Mouse (Mus musculus): ENCODE measurements around the gene Pdzrn4.

Pdzrn4 gene

DNA sequence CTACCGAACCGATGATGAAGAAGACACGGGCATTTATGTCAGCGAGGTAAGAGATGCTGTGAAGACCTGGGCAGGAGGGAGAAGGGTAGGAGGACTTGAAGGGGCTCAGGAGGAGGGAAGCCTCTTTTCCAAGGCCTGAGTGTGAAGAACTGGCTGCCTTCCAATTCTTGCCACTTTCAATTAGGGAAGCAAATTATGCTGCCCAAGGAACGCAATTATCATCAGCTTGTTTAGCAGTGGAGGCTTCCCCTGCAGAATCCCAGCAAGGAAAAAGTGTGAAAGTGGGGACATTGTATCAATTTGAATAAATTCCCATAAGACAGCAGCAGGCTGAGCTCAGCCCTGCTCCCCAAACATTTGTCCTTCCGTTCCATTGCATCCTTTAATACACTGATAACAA lies 346.9 kb downstream of the Pdzrn4 start:
- DNase-seq (ENCODE audit: low spot score) = no peak

DNA sequence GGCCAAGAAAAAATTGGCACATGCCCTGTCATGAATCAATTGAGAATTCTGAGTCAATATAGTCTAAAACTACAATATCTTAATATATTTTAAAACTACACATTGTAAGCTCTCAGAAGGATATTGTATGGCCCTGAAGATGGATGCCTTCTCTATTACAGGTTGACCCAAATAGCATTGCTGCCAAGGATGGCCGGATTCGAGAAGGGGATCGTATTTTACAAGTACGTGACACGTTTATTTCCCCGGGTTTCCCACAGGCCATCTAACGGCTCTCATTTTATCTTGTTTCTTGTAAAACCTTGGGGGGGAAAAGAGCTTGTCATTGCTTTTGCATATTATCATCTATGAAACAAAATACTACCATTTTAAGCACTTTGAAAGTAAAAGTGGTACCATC lies 349.4 kb downstream of the Pdzrn4 start:
- no peak for DNase-seq (ENCODE audit: low spot score)

DNA sequence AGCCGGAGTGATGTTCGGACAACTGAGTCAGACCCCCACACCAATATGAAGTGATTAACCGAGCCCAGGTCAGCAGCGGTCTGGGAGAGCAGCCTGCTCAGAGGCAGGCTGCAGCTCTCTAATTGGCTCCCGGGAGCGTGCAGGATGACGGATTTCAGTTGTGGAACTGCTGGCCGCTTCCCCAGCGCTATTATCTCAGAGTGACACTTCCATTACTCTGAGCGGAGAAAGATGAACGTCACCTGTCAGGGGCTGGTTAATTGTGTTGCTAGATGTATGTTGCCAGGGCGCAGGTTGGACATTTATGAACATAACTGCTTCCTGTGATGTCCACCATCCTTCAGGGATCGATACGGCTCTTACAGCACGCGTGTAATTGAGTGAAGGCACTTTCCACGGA lies 355.5 kb downstream of the Pdzrn4 start:
- DNase-seq (ENCODE audit: low spot score) = no peak

DNA sequence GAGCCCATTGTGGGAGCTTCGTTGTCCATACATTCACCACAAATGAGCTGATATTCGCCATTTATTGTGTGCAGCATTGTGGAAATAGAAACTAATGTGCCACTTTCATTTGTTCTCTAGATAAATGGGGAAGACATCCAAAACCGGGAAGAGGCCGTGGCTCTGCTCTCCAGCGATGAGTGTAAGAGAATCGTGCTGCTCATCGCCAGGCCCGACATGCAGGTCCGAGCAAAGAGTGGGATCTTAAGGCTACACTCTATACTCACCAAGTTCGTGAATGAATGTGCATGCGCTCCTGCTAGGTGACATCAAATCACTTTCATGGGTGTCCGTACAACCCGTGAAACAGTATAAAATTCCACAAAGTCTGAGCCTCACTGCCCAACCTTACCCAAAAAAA lies 355.9 kb downstream of the Pdzrn4 start:
- no peak for DNase-seq (ENCODE audit: low spot score)

DNA sequence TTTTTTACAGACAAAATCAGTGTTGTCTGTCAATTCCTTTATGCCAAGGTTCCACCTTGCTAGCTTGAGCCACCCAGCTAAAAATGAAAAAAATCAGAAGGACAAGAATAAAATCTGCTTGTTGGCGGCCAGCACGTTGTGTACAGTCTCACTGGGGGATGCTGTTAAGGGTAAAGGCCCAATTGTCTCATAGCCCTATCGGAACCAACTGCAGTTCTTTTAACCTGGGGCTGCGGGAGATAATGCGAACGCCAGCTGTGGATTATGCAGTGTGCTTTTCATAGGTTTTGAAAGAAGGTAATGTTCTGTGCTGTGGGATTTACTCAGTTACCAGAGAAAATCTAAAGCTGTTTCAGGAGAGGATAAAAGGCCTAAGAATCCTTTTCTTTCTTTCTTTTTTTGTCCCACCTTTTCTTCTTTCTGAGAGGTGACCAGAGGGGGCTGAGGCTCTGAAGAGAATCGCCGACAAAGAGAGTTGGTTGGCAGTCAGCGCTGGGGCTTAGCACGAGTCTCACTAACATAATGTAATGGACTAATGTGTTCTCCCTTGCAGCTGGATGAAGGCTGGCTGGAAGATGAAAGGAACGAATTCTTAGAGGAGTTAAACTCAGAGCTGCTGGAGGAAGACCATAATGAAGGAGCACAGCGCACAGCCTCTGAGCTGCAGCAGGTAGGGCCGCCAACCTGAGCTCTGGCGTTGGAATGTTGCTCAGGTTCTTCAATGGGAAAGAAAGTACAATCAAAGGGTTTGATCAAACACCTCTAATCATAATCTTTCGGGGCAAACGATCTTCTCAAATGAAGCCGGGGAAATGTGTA lies 360.6 kb downstream of the Pdzrn4 start:
- DNase-seq (ENCODE audit: low spot score) = no peak

DNA sequence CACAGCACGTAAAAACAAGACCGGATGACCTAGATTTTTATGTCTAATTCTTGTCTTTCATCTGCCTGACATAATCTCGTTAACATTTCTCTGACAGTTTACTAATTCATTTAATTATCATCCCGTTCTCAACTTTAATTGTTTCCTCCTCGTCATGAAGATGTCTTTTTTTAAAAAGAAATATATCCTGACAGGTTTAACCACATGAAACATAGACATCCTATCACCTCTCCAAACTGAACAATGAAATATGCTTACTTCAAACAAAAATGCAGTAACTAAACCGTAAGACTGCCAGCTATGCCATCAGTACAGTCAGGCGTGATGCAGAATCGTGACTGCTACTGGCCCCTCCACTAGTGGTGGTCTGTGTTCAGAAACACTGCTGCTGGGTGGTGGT lies 362.3 kb downstream of the Pdzrn4 start:
- no peak for DNase-seq (ENCODE audit: low spot score)

DNA sequence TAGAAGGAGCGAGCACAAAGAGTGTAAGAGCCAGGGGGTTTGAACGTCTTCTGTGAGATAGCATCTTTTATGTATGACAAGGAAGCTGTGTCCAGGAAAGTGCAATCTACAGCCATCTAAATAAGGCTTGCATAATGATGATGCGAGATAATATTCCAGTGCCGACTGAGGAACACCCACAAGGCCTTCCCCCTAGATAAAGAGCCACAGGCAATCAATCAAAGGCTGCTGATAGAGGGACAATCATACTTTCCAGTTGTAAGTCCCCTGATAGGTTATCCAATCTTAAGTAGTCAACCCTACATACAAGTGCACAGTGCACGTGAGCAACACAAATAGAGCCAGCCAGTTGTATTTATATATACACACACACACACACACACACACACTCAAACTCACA lies 366.6 kb downstream of the Pdzrn4 start:
- no peak for DNase-seq (ENCODE audit: low spot score)

DNA sequence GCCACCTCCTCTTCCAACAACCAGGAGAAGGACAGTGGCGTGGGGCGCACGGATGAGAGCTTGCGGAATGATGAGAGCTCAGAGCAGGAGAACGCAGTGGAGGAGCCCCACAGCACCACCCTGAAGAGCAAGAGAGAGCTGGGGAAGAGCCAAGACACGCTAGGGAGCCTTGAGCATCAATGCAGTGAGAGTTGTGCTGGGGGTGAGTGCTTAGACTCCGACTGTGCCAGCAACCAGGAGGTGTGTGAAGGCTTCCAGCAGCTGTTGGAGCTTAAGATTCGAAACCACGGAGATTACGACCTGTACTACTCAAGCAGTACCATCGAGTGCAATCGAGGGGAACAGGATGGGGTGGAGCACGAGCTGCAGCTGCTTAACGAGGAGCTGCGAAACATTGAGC lies 372.9 kb downstream of the Pdzrn4 start:
- DNase-seq (ENCODE audit: low spot score) = no peak

DNA sequence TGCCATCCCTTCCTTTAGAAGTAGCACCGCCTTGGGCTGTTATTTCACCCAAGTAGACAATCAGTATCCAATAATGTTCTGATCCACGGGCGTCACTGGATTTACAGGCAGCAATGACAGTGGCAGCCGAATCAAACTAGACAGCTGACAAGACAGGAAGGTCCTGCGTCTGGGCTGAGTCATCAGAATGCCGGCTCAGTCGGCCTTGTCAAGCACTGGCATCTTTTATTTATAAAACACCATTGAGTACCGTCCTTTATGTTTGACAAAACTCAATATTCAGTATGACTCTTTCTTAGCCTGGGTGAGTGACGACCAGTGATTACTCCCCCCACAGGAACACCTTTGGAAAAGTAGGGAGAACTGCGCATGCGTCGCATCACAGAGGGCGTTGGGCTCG lies 391.4 kb downstream of the Pdzrn4 start:
- DNase-seq (ENCODE audit: low spot score) = no peak

DNA sequence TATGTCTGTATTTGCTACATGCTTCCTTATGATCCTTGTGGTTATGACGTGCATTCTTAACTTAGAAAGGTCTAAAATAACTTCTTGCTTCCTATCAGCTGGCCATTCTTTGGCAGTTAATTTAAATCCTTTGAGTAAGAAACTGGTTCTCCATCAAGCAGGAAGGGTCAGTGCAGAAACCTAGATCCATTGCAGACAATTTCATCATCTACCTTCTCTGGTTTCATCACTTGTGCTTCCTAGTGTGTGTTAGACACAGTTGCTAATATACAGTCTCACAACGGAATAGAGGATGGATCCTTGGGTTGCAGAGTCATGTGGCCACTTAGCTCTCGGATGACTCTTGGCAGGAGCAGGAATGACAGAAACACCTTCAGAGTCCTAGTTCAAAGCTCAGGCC lies 397.6 kb downstream of the Pdzrn4 start:
- no peak for DNase-seq (ENCODE audit: low spot score)

DNA sequence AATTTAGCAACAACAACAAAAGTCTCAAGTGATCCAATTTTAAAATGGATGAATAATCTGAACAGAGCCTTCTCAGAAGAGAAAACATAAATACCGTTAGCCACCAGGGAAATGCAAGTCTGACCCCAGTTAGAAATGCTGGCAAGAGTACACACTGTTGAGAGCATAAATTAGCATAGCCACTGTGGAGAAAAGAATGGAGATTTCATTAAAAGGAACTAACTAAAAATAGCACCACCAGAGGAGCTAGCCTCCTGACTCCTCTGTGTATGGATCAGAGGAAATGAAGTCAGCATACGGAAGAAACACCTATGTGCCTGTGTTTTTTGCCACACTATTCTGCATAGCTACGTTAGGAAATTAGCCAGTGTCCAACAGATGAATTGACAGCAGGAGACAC lies 409.3 kb downstream of the Pdzrn4 start:
- DNase-seq (ENCODE audit: low spot score) = no peak

DNA sequence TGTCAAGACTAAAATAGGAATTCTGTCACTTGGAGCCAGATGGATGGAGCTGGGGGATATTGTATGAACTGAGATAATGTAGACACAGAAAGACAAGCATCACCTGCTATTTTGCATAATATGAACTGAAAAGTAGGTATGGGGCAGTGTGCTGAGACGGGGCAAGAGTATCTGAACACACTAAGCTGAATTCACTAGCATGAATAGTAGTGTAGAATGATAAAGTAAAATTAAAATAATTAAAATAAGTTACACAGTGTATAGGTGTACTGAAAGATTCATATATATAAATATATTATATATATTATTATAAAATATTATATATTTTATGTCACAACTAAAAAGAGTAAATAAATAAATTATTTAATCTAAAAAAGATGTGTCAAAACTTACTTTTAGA lies 409.7 kb downstream of the Pdzrn4 start:
- no peak for DNase-seq (ENCODE audit: low spot score)
